Mouse (Mus musculus): ENCODE measurements around the gene Troap.

The Troap gene

DNA sequence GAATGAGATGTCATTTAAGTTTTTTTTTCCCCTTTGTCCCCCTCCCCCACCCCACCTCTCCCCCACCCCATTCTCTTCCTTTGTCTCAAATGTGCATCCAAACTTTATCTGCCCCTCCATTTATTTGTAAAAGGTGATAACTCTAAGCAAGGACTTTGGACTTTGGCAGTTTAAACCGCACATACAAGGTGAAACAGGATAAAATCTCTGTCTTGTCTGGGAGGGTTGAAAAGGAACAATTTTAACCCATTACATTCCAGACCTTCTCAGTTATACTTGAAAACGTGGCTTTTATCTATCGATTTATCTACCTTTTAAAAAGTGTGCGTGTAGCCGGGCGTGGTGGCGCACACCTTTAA lies 40.7 kb downstream of the Troap start:
- no peak for DNase-seq

- no peak for DNase-seq
Measured at GRCm38 (mm10) chr15:99116539-99116938, 42.2 kb downstream of the Troap start.

DNA sequence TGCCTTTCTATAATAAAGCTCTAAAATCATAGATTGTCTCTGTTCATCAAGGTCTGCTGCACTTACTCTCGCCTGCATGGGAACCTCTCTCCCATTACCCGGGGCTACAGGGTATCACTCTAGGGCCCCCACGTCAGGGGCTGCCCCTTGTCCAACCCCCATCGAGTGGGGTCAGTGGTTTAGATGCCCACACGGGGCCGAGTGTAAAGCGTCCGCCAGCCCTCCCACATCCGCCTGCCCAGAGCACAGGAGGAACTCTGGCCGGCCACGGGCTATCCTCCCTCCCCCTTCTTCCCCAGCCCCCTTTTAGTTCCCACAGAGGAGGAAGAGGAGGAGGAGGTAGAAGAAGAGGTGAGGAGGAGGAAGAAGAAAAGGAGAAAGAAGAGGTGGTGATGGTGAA lies 46.4 kb downstream of the Troap start:
- no peak for DNase-seq

DNA sequence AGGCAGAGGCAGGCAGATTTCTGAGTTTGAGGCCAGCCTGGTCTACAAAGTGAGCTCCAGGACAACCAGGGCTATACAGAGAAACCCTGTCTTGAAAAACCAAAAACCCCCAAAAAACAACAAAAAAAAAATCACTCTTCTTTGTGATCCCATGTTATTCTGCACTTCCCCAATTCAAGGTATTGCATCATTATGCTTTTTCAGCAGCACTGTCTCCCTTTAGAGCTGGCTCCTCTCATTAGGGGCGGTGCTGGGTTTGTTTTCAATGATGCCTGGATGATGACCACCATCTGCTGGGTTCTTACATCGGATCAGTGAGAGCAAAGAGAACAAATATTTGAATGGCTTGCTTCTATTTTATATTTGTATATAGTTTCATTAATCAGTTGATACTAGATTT lies 48.3 kb downstream of the Troap start:
- no peak for DNase-seq

DNA sequence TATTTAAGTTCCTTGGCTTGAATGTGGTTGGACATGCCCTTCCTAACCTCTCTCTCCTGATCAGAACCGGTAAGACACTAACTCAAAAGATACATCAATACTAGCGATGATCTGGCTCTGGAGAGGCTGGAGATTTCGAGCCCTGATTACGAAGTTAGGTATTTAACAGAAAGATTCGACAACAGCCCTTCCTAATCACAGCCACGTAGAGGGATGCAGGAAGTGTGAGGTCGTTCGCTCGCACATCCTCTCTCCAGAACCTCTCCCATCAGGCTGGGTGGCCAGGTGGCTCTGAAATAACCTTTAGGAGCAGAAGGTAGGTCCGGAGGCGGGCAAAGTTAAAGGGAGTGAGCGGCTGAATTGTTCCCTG lies 51.3 kb downstream of the Troap start, which contains the start of gene Spats2:
Gene Spats2, plus strand, starts transcription at position 206 of the 370 bp plus-strand sequence.
- no peak for DNase-seq

DNA sequence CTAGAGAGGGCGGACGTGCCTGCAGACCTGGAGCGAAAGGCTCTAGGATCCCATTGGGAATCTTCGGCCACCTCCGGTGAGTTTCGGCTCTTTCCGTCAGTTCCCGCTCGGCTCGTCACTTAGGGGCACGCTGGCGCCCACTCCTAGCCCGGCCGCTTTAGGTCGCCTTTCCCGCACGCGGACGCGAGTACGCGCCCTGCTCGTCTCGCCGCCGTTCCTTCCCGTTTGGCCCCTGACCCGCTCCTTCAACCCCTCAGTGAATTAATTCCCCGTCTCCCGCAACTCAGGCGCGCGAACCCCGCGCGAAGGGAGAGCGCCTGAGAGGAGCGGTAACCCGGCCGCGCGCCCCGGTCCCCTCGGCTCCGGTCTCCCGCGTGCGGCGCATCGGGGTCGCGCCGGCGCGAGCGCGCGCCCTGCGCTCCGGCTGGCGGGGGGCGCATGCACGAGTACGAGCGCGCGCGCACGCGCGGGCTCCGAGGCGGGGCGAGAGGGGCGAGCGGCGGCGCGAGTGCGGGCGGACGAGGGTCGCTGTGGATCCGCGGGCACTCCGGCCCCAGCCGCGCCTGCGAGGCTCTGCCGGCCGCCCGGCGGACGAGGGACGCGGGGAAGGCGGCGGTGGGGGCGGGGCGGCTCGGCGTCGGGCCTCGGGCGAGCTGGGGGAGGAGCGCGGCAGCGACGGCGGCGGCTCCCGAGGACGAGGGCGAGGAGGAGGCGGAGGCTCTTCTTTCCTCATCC lies 51.9 kb downstream of the Troap start:
- peak; percentile 89 for DNase-seq

DNA sequence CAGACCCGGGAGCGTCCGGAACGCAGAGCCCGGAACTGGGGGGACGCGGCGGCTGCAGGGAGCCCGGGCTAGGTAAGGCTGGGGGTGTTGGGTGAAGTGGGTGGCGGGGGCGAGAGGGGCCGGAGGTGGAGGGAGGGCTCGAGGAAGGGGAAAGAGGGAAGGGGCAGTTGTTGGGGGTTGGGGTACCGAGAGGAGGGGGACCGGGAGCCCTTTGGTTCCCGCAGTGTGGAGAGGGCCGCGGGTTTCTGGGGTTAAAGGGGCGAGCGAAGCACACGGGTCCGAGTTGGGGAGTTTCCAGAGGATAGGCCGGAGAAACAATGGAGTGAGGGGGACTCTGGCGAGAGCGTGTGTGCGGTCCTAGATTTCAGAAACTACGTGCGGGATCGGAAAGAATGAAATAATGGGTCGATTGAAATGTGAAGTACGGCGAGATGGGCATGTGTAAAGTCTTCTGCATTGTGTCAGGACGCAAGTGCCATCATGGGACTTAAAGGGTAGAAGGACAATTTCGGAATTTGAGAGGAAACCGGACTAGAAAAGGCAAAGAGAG lies 52.5 kb downstream of the Troap start:
- peak; percentile 18 for DNase-seq

- no peak for DNase-seq
Measured at GRCm38 (mm10) chr15:99127851-99128522, 53.6 kb downstream of the Troap start.

- no peak for DNase-seq
Measured at GRCm38 (mm10) chr15:99129441-99129840, 55.1 kb downstream of the Troap start.

DNA sequence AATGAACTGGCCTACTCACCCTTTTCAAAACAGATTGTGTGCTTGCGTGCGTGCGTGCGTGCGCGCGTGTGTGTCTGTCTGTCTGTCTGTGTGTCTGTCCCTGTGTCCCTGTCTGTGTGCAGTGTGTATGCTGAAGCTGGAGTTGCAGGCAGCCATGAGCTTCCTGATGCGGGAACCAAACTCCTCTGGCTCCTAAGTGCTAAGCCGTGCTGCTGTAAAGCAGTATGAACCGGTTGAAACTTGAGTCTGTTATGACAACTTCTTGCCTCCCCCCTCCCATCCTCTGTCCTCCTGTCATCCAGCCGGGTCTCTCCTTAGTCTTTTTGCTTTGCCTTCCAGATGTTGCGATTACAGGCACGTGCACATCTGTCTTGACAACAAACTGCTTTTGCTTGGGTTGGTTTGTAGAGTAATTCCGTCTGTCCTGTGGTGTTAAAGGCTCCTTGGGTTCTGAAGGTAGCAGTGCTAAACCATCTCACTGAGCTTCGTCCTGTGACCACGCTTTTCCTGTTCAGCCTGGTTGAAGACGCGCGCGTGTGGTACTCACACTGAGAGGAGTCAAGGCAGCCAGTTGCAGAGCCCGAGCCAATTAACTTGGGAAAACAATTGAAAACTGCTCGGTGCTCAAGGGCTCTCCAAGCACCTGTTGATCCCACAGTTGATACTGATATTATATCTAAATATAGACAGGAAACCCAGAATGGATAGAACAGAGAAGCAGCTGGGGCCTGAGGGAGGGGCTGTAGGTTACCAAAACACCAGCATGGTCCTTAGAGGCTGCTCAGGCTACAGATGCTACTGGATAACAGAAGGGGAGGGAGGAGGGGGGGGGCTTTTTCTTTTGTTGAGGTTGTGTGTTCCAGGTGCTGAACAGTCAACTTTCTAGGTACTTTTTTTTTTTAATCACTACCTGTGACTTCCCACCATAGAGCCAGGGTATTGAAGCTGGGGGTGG lies 55.9 kb downstream of the Troap start:
- DNase-seq: no peak

All from cerebellum, adult 8-10 months (tissue).